Mouse (Mus musculus): ENCODE measurements around the gene Kifc3.

DNA sequence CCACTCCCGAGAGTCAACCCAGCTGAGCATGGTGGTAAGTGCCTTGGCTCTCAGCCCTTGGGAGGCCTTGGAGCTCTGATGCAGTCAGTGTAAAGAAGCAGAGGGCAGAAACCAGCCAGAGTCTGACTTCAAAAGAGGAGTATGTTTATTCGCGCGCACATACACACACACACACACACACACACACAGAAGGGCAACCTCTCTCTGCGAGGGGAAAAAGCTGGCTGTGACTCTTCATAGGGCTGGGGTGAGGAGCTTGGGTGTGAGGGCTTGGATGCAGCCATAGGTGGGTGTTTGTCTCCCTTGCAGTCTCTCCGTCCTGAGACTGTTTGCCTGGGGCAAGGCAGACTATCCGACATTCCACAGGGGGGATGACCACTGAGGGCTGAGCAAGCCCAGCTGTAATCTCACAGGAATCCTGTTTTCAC is 18.0 kb upstream of the Kifc3 start:
- TF ChIP-seq POLR2A (IDR thresholded peaks at IDR 0.05; ENCODE audit: borderline replicate concordance, low read depth, low read length) (no peak), CTCF (IDR thresholded peaks at IDR 0.05; ENCODE audit: low read depth, low read length) (no peak)

Data from bone marrow macrophage, adult 2 months (primary cell).